Mouse (Mus musculus) liver, adult 2 months (tissue): ENCODE data around the gene Sp7.

Experiments
- CTCF ChIP-seq: fragments of 200-500 bp; IDR thresholded peaks from 2 replicates; pipeline ENCODE4 v1.5.1; 2011; ENCODE audit warnings: low read depth, low read length, control low read depth
- POLR2A ChIP-seq: fragments of 200-500 bp; IDR thresholded peaks from 2 replicates; pipeline ENCODE4 v1.6.1; 2011; ENCODE audit warnings: low read length, control low read depth; ENCODE audit not compliant: insufficient read depth; ENCODE audit errors: extremely low read depth

DNA sequence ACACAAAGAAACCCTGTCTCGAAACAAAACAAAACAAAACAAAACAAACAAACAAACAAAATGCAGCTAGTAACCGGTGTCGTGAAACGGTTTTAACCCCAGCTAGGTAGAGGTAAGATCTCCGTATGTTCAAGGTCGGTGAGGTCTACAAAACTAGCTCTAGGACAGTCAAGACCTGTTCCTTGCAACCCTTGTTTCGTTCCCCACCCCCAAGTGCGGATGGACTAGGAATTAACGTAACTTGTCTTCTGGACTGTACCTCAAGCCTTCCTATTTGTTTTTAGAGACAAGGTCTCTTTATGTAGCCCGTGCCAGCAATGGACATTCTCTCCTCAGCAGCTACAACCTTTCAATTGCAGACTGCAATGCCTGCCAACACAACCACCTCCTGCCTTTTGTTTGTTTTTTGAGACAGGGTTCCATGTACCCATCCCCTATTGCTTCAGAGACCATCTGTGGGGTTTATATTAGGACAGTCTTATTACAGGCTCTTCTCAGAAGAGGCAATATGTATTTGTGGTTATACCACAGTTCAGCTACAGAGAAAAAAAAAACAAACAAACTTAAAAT, 33.6 kb upstream of the Sp7 start:
- TF ChIP-seq CTCF: no peak
- TF ChIP-seq POLR2A: no peak
